Mouse (Mus musculus) liver, postnatal 0 days (tissue): ENCODE measurements at regions not wholly inside any gene's neighbourhood (a gene's known extent, or its start where the extent isn't known, plus 50 kb on each side); places are given as distances from the start of the nearest gene placed in this dataset.

Source experiments
- CTCF ChIP-seq: sonication (generic); IDR thresholded peaks from 2 replicates; pipeline ENCODE4 v1.5.1; 2016; ENCODE audit warnings: antibody characterized with exemption, low read depth
- EP300 ChIP-seq: IDR thresholded peaks from 2 replicates; pipeline ENCODE4 v1.6.1; 2016; ENCODE audit warnings: antibody characterized with exemption, low read depth, mild to moderate bottlenecking

GRCm38 (mm10) chr7:135794238-135794637, 78.1 kb upstream of the Mki67 start:
- no peak for TF ChIP-seq CTCF
- TF ChIP-seq EP300, result no peak
